Mouse (Mus musculus) erythroblast, embryonic 14.5 days (primary cell): ENCODE measurements at regions not wholly inside any gene's neighbourhood (a gene's known extent, or its start where the extent isn't known, plus 50 kb on each side); places are given as distances from the start of the nearest gene placed in this dataset.

Source experiments
- H3K27me3 ChIP-seq: 2 replicates; pipeline ENCODE4 v1.6.1; 2012; ENCODE audit warnings: inconsistent platforms; ENCODE audit not compliant: control insufficient read depth
- H3K36me3 ChIP-seq: 2 replicates; pipeline ENCODE4 v1.6.1; 2012; ENCODE audit warnings: mild to moderate bottlenecking, inconsistent platforms; ENCODE audit not compliant: control insufficient read depth
- H3K4me1 ChIP-seq: 2 replicates; pipeline ENCODE4 v1.6.1; 2012; ENCODE audit warnings: inconsistent platforms; ENCODE audit not compliant: control insufficient read depth
- H3K4me3 ChIP-seq: replicated peaks from 2 replicates; pipeline ENCODE3; 2012; ENCODE audit warnings: moderate library complexity, mild to moderate bottlenecking, inconsistent platforms
- H3K9me3 ChIP-seq: 2 replicates; pipeline ENCODE4 v1.6.1; 2012; ENCODE audit warnings: low read length, inconsistent platforms, mixed read lengths; ENCODE audit not compliant: control insufficient read depth
- GATA1 ChIP-seq: IDR thresholded peaks from 2 replicates; pipeline ENCODE4 v1.6.1; 2012; ENCODE audit warnings: low read length, inconsistent platforms, mixed read lengths
- TAL1 ChIP-seq: IDR thresholded peaks from 3 replicates; pipeline ENCODE4 v1.6.1; 2012; ENCODE audit warnings: low read length, inconsistent platforms, mixed read lengths

DNA sequence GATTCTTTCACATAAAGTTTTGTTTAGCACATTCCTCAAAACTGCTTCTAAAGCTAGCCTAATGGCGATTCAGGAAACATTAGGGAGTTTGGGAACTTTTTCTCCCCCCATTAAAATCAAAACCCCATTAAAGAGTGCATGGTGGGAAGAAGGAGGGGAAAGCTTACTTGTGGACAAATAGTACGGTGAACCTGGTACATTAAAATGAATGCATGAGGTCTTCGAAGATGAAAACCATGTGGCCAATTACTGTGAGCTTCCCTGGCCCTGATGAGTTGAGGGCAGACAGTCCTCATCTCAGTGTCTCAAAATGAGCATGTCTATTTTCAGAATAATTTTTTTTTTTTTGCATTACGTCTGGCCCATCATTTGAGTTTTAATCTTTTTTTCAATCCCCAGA lies 78.0 kb upstream of the Veph1 start:
- Histone ChIP-seq H3K9me3 (no peaks in the 10 kb centered on the region), H3K36me3 (no peaks in the 10 kb centered on the region), H3K27me3 (no peaks in the 10 kb centered on the region), H3K4me1 (no peaks in the 10 kb centered on the region), H3K4me3 (no peak overlapping the region)
- no peak for TF ChIP-seq TAL1
- TF ChIP-seq GATA1, result no peak

DNA sequence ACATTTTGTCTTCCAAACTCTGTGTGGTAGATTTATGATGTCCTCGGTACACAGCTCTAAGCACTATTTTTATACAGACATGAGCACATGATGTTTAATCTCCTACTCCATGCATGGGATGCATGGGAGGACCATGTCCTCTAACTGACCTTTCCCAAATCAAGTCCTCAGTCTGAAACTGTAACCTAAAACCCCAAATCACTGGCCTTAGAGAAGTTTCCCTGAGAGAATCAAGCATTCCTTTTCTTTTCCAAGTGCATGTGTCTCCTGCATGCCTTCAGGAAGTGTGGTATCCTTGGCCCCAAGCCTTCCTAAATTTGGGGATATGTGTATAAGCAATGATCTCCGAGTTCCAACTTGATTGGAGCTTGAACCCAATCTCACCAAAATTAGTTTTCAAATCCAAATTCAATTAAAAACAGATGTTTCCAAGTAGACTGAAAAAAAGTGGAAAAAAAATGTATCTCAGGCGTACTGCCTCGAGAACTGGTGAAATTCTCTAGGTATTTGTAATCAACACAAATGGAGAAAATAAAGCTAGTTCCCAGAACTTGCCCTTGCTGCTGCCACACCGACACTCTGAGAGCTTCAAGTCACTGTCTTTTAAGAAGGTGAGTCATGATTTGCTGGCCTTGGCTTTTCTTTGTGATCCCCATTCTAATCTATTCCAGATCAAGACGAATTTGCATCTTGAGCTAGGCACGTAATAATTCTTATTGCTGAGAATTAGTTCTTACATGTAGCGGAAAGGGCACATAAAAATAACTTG lies 77.4 kb upstream of the Veph1 start:
- Histone ChIP-seq H3K4me1 (no peaks in the 10 kb centered on the region), H3K4me3 (no peak overlapping the region), H3K27me3 (no peaks in the 10 kb centered on the region), H3K36me3 (no peaks in the 10 kb centered on the region), H3K9me3 (no peaks in the 10 kb centered on the region)
- TF ChIP-seq GATA1 (no peak), TAL1 (no peak)
